Mouse (Mus musculus) thymus, postnatal 36 days (tissue): ENCODE results near the gene Sh3bp2.
"Not testable (repeated sequence)": the region's sequence is repeated elsewhere in the genome, so short reads cannot be mapped to it uniquely, and the experiment has no call there.

Experiments used
- DNase-seq, 2 experiments: peaks; one replicate each; pipeline ENCODE4 v3.0.0; 2022; ENCODE audit warnings: mixed read lengths in 2 of 2

Sh3bp2 gene

DNA sequence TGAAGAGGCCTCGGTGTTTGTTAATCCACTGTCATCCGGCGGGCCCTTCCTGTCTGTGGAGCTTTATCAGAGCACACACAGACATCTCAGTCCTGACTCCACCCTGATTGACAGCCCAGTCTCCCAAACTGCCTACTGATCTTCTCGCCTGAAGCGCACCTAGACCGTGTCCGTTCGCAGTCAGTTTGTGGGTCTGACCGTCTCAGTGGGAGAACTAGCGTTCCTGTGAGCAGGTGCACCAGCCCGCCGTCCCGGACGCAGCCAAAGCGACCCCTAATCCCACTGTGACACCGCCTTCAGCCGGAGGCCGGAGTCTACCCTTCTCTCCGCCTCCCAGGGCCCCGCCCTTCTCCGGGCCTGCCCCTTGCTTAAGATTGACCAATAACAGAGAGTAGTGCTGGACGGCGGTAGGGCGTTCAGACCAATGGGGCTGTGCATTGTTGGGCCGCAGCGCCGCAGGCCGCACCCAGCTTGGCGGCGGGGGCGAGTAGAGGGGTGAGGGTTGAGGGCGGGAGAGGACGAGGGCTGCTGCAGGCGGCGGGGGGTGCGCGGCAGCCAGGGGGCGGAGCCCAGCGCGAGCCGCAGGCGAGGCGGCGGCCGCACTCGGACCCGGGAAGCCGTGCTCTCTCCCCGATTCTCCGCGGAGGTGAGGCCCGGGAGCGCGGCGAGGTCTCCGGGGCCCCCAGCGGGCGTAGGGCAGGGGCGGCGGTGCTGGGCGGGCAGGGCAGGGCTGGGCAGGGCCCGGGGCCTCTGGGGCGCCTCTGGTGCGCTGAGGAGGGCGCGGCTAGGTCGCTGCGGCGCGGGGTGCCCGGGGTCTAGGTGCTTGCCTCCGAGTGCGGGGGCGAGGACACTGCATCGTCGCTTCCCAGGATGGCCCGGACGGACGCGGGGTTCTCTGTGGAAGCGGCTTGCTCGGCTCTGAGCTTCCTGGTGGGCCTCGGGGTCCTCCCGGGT, 47.9 kb downstream of the Sh3bp2 start, which contains the start of gene Add1:
Gene Add1, plus strand, starts transcription at position 397 of the 954 bp plus-strand sequence.
- peak; percentile 97 to 98 for DNase-seq

DNA sequence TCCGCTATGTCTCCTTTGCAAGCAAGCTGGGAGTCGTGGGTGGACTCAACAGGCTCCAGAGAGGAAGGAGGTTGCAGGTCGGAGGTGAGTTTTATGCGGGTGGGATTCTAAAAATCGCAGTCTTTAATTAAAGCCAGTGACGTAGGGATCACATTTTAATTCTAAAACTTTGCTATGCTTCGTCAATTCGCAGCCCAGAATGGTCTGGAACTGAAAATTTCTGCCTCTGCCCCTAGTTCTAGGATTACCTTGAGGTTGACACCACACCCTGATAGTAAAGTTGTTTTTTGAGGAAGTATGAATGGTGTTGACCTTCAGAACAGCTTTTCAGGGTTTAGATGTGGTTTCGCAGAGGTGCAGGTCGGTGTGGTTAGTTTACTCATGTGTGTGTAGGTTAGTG, 49.1 kb downstream of the Sh3bp2 start:
- no peak for DNase-seq

DNA sequence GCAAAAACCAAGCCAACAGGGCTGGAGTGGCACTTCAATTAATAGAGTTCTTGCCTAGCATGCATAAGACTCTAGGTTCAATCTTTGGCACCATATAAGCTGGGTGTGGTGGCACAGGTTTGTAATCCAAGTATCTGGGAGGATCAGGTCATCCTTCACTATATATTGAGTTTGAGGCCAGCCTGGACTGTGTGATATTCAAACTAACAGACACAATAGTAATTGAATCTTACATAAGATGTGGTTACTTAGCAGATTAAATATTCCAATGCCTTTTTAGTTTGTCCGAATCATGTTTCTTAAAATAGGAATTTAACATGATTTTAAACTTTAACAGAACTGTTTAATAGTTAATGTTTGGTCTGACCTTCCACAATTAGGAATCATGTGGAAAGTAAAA, 50.6 kb downstream of the Sh3bp2 start:
- no peak for DNase-seq

DNA sequence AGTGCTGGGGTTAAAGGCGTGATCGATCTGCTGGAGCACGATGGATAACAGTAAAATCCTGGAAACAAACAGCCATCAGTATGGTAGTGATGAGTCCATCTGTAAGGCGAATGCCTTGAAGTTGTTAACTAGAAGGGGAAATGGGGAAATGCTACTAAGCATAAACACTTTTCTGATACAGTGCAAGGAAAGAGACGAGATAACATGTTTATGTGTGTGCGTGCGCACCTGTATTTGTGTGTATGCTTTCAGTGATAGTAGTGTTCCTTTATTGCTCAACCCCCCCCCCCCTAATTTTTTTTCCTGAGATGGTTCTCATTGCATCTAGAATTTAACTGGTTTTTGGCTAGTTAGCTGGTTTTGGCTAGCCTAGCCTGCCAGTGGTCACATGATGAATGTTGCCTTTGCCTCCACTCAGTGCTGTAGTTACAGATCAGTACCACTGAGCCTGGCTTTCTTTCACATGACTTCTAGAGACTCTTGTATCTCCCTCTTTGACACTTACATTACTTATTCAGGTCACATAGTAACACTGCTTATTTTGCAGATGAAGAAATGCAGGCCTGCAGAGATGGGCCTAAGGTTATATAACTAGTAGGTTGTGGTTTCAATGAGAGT, 52.5 kb downstream of the Sh3bp2 start:
- no peak for DNase-seq

DNA sequence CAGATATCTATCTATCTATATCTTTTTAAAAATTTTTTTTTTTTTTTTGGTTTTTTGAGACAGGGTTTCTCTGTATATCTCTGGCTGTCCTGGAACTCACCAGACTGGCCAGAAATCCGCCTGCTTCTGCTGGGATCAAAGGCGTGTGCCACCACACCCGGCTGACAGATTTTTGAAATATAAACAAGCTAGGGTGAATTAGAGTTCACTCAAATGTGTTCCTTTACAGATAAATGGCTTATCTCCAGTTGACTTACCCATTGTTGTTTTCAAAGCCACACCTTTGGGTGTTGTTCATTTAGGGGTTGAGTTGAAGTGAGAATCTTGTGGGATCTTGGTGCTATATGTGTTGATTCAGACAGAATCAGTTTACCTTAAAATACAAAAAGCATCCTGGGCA, 53.7 kb downstream of the Sh3bp2 start:
- DNase-seq, result no peak

DNA sequence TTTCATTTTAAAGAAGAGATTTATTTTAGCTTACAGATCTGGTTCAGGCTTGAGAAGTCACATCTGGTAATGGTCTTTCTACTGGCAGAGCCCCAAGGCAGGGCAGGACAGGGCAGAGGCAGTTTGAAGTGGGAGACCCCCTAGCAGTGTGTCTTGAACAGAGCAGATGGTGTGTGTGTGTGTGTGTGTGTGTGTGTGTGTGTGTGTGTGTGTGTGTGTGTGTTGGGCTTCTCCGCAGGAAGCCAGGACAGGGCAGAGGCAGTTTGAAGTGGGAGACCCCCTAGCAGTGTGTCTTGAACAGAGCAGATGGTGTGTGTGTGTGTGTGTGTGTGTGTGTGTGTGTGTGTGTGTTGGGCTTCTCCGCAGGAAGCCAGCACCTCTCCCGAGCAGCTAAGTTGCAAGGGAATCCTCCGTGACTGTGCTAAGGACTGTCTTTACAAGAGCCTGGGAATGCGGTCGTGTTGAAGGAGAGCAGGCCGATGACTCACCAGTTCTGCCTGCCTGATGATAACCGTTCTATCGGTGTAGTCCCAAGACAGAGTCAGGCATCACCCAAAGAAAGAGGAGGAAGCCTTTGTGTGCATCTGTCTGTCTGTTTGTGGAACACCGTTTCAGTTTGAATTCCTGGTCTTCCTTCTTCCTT, 56.2 kb downstream of the Sh3bp2 start:
- not testable (repeated sequence) for DNase-seq

DNA sequence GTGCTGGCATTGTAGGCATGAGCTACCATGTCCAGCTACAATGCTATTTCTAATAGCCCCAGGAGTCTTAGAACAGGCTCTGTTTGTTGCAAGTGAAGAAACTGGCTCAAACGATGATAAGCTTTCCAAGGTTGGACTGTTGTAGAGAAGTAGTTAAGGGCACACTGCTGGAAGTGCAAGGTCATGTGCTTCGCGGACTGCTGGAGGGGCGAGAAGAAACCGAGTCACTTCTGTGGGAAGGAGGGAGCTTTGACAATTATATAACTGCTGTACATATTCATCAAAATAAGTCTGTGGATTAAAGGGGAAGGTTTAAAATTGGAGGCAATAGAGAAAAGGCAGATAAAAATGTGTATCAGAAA, 56.7 kb downstream of the Sh3bp2 start:
- DNase-seq, result no peak

DNA sequence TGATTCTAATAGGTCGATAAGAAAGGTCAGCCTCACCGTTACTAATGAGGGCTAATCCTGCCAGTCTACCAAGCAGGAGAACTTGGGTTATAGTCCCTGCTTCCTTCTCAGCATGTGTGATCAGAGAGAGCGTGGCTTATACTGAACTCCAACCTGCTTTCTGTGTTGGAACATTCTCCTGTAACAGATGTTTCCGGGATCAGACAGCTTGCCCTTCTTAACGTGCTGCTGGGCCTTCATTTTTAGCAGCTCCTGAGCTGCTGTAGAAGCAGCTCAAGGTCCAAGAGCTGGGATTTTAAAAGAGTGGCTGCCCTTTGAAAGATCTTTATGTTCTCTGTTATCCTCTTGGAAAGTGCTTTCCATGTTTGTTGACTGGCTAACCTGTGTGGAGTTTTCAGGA, 59.6 kb downstream of the Sh3bp2 start:
- no peak for DNase-seq

DNA sequence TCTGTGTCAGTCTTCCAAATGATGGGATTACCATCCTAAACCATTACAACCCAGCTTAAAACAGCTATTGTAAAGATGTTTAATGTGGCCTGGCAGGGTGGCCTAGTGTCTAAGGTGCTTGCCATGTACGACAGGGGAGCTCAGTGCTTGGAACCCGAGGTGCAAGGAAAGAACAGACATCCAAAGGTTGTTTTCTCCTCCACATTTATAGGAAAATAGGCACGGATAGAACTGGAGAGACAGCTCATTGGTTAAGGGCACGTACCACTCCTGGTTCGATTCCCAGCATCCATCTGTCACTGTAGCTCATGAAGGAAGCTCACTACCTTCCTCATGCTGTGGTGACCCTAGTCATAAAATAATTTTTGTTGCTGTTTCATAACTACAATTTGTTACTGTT, 62.2 kb downstream of the Sh3bp2 start:
- no peak for DNase-seq

DNA sequence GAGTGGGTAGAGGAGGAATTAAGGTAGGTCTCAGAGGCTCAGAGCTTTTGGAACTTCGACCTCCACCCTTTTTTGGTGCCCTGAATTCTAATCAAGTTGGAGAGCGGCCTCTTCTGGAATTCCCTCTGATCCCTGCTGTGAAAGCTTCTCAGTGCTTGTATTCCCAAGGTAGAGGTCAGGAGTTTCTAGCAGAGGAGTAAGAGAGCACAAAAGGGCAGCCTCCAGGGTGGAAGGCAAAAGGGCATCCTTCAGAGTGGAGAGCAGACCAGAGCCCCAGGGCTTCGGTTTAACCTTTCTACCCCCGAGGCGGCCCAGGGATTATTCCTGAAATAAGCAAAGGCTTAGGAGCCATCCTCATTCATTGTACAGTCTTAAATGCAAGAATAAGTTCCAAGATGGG, 64.4 kb downstream of the Sh3bp2 start:
- no peak for DNase-seq

DNA sequence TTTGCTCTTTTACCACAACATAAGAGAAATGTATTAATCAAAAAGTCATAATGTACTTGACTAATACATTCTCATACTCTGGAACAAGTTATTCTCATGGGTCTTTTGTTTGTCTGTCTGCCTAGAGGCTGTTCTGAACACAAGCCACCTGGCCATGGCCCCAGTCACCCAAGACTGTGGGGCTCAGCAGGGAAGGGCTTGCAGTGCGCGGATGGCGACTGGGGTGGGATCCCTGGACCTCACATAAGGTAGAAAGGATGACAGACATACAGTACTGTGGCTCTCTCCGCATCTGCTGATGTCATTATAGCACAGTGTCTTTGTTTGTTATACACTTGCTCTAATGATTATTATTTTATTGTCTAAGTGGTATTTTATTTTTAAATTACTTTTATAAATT, 65.1 kb downstream of the Sh3bp2 start:
- no peak for DNase-seq

DNA sequence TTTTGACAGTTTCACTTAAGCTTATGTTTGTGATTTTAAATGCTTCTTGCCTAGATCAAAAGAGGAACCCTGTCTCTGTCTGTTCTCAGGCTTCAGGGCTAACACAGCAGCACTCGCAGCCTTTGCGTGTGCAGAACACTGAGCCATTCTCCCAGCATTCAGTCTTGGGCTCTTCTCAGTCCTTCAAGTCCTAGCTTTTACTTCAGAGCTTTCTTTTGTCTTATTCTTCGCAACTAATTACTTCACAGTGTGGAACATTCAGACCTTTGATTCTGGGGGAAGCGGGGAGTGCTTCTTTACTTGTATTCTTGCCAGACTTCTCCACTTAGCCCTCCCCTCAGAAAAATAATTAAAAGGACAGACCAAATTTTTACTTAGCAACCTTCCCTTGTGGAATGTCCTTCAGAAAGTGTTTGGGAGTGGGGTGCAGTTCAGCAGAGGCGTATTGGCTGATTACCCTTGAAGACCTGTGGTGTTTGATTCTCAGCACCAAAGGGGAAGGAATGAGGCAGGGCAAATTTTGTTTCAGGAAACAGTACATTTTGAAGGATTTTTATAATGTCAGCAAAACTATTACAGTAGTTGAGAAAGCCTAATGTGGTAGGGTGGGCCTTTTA, 65.9 kb downstream of the Sh3bp2 start:
- no peak for DNase-seq

DNA sequence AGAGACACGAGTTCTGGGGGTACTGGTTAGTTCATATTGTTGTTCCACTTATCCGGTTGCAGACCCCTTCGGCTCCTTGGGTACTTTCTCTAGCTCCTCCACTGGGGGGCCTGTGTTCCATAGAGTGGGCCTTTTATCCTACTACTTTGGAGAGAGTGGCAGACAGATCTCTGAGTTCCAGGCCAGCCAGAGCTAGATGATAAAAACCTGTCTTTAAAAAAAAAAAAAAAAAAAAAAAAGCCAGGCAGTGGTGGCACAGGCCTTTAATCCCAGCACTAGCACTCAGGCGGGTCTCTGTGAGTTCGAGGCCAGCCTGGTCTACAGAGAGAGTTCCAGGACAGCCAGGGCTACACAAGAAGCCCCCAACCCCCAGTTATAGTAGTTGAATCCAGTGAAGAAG, 66.6 kb downstream of the Sh3bp2 start:
- DNase-seq, result not testable (repeated sequence)

DNA sequence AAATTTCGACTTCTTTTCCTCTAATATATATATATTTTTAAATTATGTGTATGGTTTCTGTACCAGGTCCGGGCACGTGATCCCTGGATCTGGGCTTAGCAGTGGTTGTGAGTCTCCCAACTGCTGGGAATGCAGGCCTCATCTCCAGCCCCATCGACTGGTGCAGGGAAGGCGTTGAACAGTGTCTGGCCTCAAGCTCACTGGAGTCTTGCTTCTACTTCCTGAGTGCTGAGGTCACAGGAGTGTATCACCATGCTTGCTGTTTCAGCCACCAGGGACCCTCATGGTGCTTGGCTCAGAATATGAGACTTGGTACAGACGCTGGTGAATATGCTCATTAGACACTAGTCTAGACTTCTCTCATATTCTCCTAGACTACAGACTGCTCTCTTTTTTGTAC, 67.0 kb downstream of the Sh3bp2 start:
- DNase-seq, result no peak

DNA sequence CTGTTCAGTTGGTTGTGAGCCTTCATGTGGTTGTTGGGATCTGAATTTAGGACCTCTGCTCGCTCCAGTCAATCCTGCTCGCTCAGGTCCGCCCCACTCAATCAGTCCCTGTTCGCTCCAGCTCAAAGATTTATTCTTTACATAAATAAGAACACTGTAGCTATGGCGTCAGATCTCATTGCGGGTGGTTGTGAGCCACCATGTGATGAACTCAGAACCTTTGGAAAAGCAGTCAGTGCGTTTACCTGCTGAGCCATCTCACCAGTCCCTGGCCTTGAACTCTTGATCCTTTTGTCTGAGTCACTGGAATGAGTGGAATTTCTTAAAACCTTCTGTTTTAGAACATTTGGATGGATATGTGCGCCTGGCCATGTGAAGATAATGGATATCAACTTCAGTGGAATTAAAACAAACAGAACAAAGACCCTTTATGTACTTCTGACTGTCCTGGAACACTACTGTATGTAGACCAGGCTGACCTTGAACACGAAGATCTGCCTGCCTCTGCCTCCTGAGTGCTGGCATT, 67.6 kb downstream of the Sh3bp2 start:
- no peak for DNase-seq

DNA sequence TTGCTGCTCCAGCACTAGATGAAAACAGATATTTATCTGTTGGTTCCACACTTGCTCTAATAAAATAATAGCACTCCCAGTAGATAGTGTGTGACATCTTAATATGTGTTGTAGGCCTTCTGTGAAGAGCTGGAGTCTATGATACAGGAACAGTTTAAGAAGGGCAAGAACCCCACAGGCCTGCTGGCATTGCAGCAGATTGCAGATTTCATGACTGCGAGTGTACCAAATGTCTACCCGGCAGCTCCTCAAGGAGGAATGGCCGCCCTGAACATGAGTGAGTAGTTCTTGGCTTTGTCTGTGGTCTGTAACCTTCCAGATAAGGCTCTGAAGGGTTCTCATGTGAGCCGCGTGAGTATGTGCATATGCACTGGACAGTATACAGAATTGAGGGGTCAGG, 78.9 kb downstream of the Sh3bp2 start:
- DNase-seq, result no peak

DNA sequence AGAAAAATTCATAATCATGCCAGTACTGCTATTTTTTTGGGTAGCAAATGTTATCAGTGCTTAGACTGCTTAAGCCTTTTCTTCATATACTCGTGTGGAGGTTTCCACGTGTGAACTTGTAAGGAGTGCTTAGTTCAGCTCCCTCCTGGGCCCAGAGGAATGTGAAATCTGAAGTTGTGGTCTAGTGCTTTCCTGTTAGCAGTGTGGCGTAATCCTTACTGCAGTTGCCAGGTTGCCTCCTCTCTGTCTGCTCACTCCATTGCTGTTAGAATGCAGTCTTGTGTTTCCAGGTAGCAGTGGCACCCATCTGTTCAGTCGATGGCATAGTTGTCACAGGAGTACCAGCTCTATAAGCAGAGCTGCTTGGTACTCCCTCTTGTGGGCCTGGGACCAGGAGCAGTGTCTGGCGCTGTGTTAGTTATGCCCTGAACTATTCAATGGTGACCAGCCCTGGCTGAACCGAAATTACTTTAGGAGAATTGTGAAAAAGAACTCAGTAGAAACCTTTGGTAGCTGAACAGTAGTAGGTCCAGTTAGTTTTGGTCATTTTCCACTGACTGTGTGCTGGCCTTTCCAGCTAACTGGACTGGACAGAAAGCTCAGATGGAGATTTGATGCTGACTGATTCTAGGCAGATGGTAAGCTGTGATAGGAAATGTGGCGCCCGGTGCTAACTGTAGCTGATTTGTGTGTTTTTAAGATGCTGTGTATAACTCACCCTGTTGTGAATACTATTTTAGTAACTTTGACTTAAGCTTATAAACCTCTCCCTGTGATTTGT, 81.7 kb downstream of the Sh3bp2 start:
- DNase-seq, result no peak

DNA sequence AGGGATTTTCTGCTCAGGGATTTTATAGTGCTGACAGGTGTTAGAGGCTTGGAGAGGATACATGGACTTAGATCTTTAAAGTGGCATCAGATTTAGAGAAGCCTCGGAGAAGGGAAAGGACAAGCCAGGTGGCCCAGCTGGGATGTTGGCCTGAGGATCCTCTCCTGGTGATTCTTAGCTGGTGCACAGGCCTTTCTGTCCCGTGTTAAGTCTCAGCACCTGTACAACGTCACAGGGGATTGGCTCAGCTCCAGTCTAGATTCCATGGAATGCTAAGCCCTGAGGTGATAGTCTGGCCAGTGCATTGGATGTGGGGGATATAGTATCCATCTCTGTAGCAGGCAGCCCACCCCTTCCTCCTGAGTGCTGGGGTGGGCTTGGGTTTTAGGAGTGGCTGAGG, 82.6 kb downstream of the Sh3bp2 start:
- no peak for DNase-seq

DNA sequence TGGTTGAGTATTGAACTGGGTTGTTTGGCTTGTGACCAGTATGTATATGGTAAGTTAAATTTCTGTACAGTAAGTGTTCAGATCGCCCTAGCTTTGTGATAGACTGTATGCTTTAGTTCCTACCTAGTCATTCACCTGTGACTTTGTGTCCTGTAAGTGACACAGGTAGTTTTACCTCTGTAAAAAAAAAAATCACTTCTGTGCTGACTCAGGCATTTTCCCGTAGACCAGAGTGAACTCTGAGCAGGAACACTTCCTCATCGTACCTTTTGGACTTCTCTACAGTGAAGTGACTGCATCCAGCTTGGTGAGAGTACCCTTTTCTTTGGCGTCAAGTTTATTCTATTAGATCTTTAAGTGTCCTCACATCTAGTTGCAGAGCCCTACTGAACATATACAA, 84.3 kb downstream of the Sh3bp2 start:
- no peak for DNase-seq
